Mouse (Mus musculus) midbrain, embryonic 11.5 days (tissue): ENCODE data around the gene Rbm18. TPM values are rescaled to one million over a fixed set of nuclear protein-coding genes. Genes with fewer than 3 reads are reported as not detected.

ENCODE experiments used
- polyA plus RNA-seq: library from polyadenylated mRNA; unstranded; fragments of >200 nt; fragmentation: Nextera tagmentation; extraction: Ambion mirVana; gene quantifications from 2 replicates; pipeline ENCODE4 v1.2.1, GENCODE M21; 2014

Gene Rbm18
- polyA plus RNA-seq, 1 experiment from 2014 or later: 119 TPM

Other genes with a start within 250 kb of the Rbm18 start
- 1.9 and 3.0 TPM in 2 replicates for gene Ttll11, start 156.9 kb downstream of the Rbm18 start, polyA plus RNA-seq
- gene Ndufa8, start 87.4 kb downstream of the Rbm18 start, polyA plus RNA-seq: 184 and 186 TPM in 2 replicates
- 0.33 TPM in 1 of 2 replicates, not detected in the other for gene Morn5, start 87.3 kb downstream of the Rbm18 start, polyA plus RNA-seq
- 0.92 and 1.3 TPM in 2 replicates for gene Lhx6, start 31.4 kb downstream of the Rbm18 start, polyA plus RNA-seq
- 29.9 and 30.8 TPM in 2 replicates for gene Mrrf, start 384 bp downstream of the Rbm18 start, polyA plus RNA-seq
- 3.0 and 4.2 TPM in 2 replicates for gene Ptgs1, start 93.7 kb upstream of the Rbm18 start, polyA plus RNA-seq
- gene Olfr338, start 236.7 kb upstream of the Rbm18 start, polyA plus RNA-seq: not detected in 2 replicates